Mouse (Mus musculus) cerebellum, adult 2 months (tissue): ENCODE measurements around the gene Isca2. TPM values are rescaled to one million over a fixed set of nuclear protein-coding genes. Genes with fewer than 3 reads are reported as not detected.
A peak's percentile ranks its signal among the peaks of the same experiment; 100 is the strongest.

Source experiments
- DNase-seq, 2 experiments: peaks; one replicate each; pipeline ENCODE4 v3.0.0; 2021
- H3K27ac ChIP-seq: fragments of 200-500 bp; 2 replicates; pipeline ENCODE4 v1.5.1; 2012; ENCODE audit warnings: low read length, control low read depth, inconsistent platforms; ENCODE audit not compliant: insufficient read depth
- H3K27me3 ChIP-seq: fragments of 200-500 bp; 2 replicates; pipeline ENCODE4 v1.6.1; 2012; ENCODE audit warnings: inconsistent platforms, mild to moderate bottlenecking, low read length, moderate library complexity; ENCODE audit not compliant: control insufficient read depth, insufficient read depth
- H3K4me1 ChIP-seq: fragments of 200-500 bp; 2 replicates; pipeline ENCODE4 v1.6.1; 2011; ENCODE audit warnings: low read length; ENCODE audit not compliant: control insufficient read depth, insufficient read depth
- H3K4me3 ChIP-seq: fragments of 200-500 bp; replicated peaks from 2 replicates; pipeline ENCODE3; 2011; ENCODE audit warnings: mild to moderate bottlenecking, low read depth, low read length, control low read depth; ENCODE audit not compliant: insufficient read depth
- CTCF ChIP-seq: fragments of 200-500 bp; IDR thresholded peaks from 2 replicates; pipeline ENCODE4 v1.5.1; 2011; ENCODE audit warnings: low read depth, mild to moderate bottlenecking, control low read depth, low read length, moderate library complexity, borderline replicate concordance; ENCODE audit not compliant: insufficient read depth
- POLR2A ChIP-seq: fragments of 200-500 bp; IDR thresholded peaks from 2 replicates; pipeline ENCODE4 v1.6.1; 2011; ENCODE audit warnings: low read length, control low read depth, borderline replicate concordance; ENCODE audit not compliant: insufficient read depth
- WGBS: fragments of 180-500 bp; shearing (Covaris S2); methylation state at CpG from one replicate; pipeline ENCODE4 v1.1.7; 2018; 5-methylcytosine and 5-hydroxymethylcytosine counted together
- polyA plus RNA-seq: library from polyadenylated mRNA; depleted of rRNA; stranded (reverse); fragments of >200 nt; gene quantifications from 2 replicates; pipeline ENCODE4 v1.2.3, GENCODE M21; 2012

Gene Isca2
- polyA plus RNA-seq, 1 experiment = 111 TPM

GRCm38 (mm10) chr12:84811510-84811909 lies 38.5 kb downstream of the Isca2 start:
- WGBS = 73% methylated on average over 4 of the region's 4 CpGs
- Histone ChIP-seq H3K27me3 (no peaks in the 10 kb centered on the region), H3K4me3 (no peak overlapping the region), H3K4me1 (peaks cover 26% of the 10 kb centered on the region), H3K27ac (no peak overlapping the region)
- DNase-seq = no peak
- no peak for TF ChIP-seq CTCF
- no peak for TF ChIP-seq POLR2A

GRCm38 (mm10) chr12:84812004-84812403 lies 39.0 kb downstream of the Isca2 start:
- no peaks in the 10 kb centered on the region for H3K27me3 ChIP-seq
- H3K4me3 ChIP-seq = no peak overlapping the region
- TF ChIP-seq CTCF (peak; percentile 54; the same call in 1 of the 2 replicates), POLR2A (no peak)
- WGBS = 55% methylated on average over 3 of the region's 3 CpGs
- H3K4me1 ChIP-seq = peaks cover 21% of the 10 kb centered on the region
- H3K27ac ChIP-seq = no peak overlapping the region
- DNase-seq = peak; percentile 33 to 46

- WGBS = 76% methylated on average over 7 of the region's 7 CpGs
- Histone ChIP-seq H3K27ac (no peak overlapping the region), H3K4me3 (no peak overlapping the region), H3K4me1 (peaks cover 3% of the 10 kb centered on the region; the same call in 1 of the 2 replicates), H3K27me3 (no peaks in the 10 kb centered on the region)
- TF ChIP-seq CTCF (no peak; the same call in 1 of the 2 replicates), POLR2A (no peak)
- no peak for DNase-seq
Observed at GRCm38 (mm10) chr12:84813773-84814172, 40.7 kb downstream of the Isca2 start.

- Histone ChIP-seq H3K27ac (no peak overlapping the region), H3K4me3 (no peak overlapping the region), H3K4me1 (peaks cover 8% of the 10 kb centered on the region), H3K27me3 (no peaks in the 10 kb centered on the region)
- 94% methylated on average over 3 of the region's 3 CpGs for WGBS
- no peak for TF ChIP-seq CTCF
- TF ChIP-seq POLR2A = no peak
- DNase-seq = no peak
Observed at GRCm38 (mm10) chr12:84814663-84815325, 41.7 kb downstream of the Isca2 start.

GRCm38 (mm10) chr12:84818496-84818895 lies 45.4 kb downstream of the Isca2 start:
- Histone ChIP-seq H3K27ac (no peak overlapping the region), H3K27me3 (no peaks in the 10 kb centered on the region), H3K4me1 (peaks cover 13% of the 10 kb centered on the region), H3K4me3 (no peak overlapping the region)
- TF ChIP-seq CTCF = no peak
- TF ChIP-seq POLR2A = no peak
- DNase-seq = no peak
- WGBS = 79% methylated on average over 4 of the region's 4 CpGs

- DNase-seq = peak; percentile 52 to 74
- WGBS = 50% methylated on average over 13 of the region's 13 CpGs
- Histone ChIP-seq H3K4me1 (peaks cover 13% of the 10 kb centered on the region), H3K4me3 (no peak overlapping the region), H3K27me3 (no peaks in the 10 kb centered on the region), H3K27ac (peak overlapping the region; percentile 60; the same call in 1 of the 2 replicates)
- no peak for TF ChIP-seq CTCF
Observed at GRCm38 (mm10) chr12:84819236-84820168, 46.5 kb downstream of the Isca2 start.

GRCm38 (mm10) chr12:84823601-84824000 lies 50.5 kb downstream of the Isca2 start:
- WGBS = 61% methylated on average over 7 of the region's 7 CpGs
- Histone ChIP-seq H3K4me3 (no peak overlapping the region), H3K4me1 (peaks cover 29% of the 10 kb centered on the region), H3K27me3 (no peaks in the 10 kb centered on the region), H3K27ac (no peak overlapping the region)
- DNase-seq = no peak
- TF ChIP-seq POLR2A (no peak), CTCF (no peak)
